Mouse (Mus musculus) neural tube, embryonic 12.5 days (tissue): ENCODE results near the gene Poc1b. TPM values are rescaled to one million over a fixed set of nuclear protein-coding genes. Genes with fewer than 3 reads are reported as not detected.

Experiments used
- ATAC-seq: fragments of 200-750 bp; cut with Nextera tagmentation; 2 replicates; pipeline ENCODE4 v1.8.0; 2017; ENCODE audit warnings: low read depth, mild to moderate bottlenecking, moderate TSS enrichment, moderate library complexity; ENCODE audit not compliant: low FRiP score
- H3K27ac ChIP-seq: fragments of 300-500 bp; sonication (generic); 2 replicates; pipeline ENCODE4 v1.5.1; 2016
- H3K27me3 ChIP-seq: fragments of 300-500 bp; sonication (generic); replicated peaks from 2 replicates; pipeline ENCODE4 v1.6.1; 2016; ENCODE audit warnings: mild to moderate bottlenecking
- H3K36me3 ChIP-seq: fragments of 300-500 bp; sonication (generic); 2 replicates; pipeline ENCODE4 v1.6.1; 2016; ENCODE audit warnings: mild to moderate bottlenecking
- H3K4me1 ChIP-seq: fragments of 300-500 bp; sonication (generic); 2 replicates; pipeline ENCODE4 v1.6.1; 2016
- H3K4me2 ChIP-seq: fragments of 300-500 bp; sonication (generic); replicated peaks from 2 replicates; pipeline ENCODE4 v1.6.1; 2016; ENCODE audit warnings: mild to moderate bottlenecking
- H3K4me3 ChIP-seq: fragments of 300-500 bp; sonication (generic); 2 replicates; pipeline ENCODE4 v1.5.1; 2016
- H3K9ac ChIP-seq: fragments of 300-500 bp; sonication (generic); 2 replicates; pipeline ENCODE4 v1.6.1; 2016; ENCODE audit warnings: mild to moderate bottlenecking
- H3K9me3 ChIP-seq: fragments of 300-500 bp; sonication (generic); 2 replicates; pipeline ENCODE4 v1.6.1; 2016; ENCODE audit warnings: mild to moderate bottlenecking
- WGBS: fragments of 180-500 bp; shearing (Covaris S2); methylation state at CpG from one replicate; pipeline ENCODE4 v1.1.7; 2016; 5-methylcytosine and 5-hydroxymethylcytosine counted together
- polyA plus RNA-seq: library from polyadenylated mRNA; unstranded; fragments of >200 nt; fragmentation: Nextera tagmentation; extraction: Ambion mirVana; gene quantifications from 2 replicates; pipeline ENCODE4 v1.2.1, GENCODE M21; 2016

Gene Poc1b
- polyA plus RNA-seq, 1 experiment from 2014 or later, result 21.9 TPM

- Histone ChIP-seq H3K4me1 (no peaks in the 10 kb centered on the region; the same call in 1 of the 2 replicates), H3K9me3 (no peaks in the 10 kb centered on the region), H3K27me3 (no peaks in the 10 kb centered on the region), H3K4me3 (no peak overlapping the region), H3K27ac (no peak overlapping the region), H3K9ac (no peak overlapping the region), H3K36me3 (no peaks in the 10 kb centered on the region), H3K4me2 (no peak overlapping the region)
- ATAC-seq, result no peak
- 82% methylated on average over 7 of the region's 7 CpGs for WGBS
These were observed 59.0 kb downstream of the Poc1b start for GRCm38 (mm10) chr10:99165751-99166282.

- no peaks in the 10 kb centered on the region for H3K9me3 ChIP-seq
- H3K27me3 ChIP-seq, result no peaks in the 10 kb centered on the region
- no peak overlapping the region for H3K27ac ChIP-seq
- H3K9ac ChIP-seq, result no peak overlapping the region
- no peak for ATAC-seq
- H3K4me1 ChIP-seq, result peaks cover 2% of the 10 kb centered on the region
- WGBS, result 79% methylated on average over 3 of the region's 3 CpGs
- H3K4me2 ChIP-seq, result no peak overlapping the region
- H3K36me3 ChIP-seq, result no peaks in the 10 kb centered on the region
- H3K4me3 ChIP-seq, result no peak overlapping the region
These were observed 59.6 kb downstream of the Poc1b start for GRCm38 (mm10) chr10:99166392-99166791.

- H3K36me3 ChIP-seq, result no peaks in the 10 kb centered on the region
- H3K27me3 ChIP-seq, result no peaks in the 10 kb centered on the region
- no peak overlapping the region for H3K9ac ChIP-seq
- WGBS, result 78% methylated on average over 6 of the region's 6 CpGs
- H3K4me3 ChIP-seq, result no peak overlapping the region
- no peak overlapping the region for H3K27ac ChIP-seq
- ATAC-seq, result no peak
- no peak overlapping the region for H3K4me2 ChIP-seq
- H3K9me3 ChIP-seq, result no peaks in the 10 kb centered on the region
- H3K4me1 ChIP-seq, result peaks cover 10% of the 10 kb centered on the region
These were observed 61.6 kb downstream of the Poc1b start for GRCm38 (mm10) chr10:99168404-99168803.

- no peak for ATAC-seq
- H3K36me3 ChIP-seq, result no peaks in the 10 kb centered on the region
- no peak overlapping the region for H3K4me3 ChIP-seq
- H3K9me3 ChIP-seq, result no peaks in the 10 kb centered on the region
- no peak overlapping the region for H3K4me2 ChIP-seq
- no peak overlapping the region for H3K9ac ChIP-seq
- no peak overlapping the region for H3K27ac ChIP-seq
- no peaks in the 10 kb centered on the region for H3K27me3 ChIP-seq
- H3K4me1 ChIP-seq, result peaks cover 10% of the 10 kb centered on the region
- 84% methylated on average over 11 of the region's 11 CpGs for WGBS
These were observed 62.3 kb downstream of the Poc1b start for GRCm38 (mm10) chr10:99168840-99169764.

- Histone ChIP-seq H3K27ac (no peak overlapping the region), H3K9me3 (no peaks in the 10 kb centered on the region), H3K9ac (no peak overlapping the region), H3K4me3 (no peak overlapping the region), H3K4me1 (peaks cover 10% of the 10 kb centered on the region), H3K4me2 (no peak overlapping the region), H3K36me3 (no peaks in the 10 kb centered on the region), H3K27me3 (no peaks in the 10 kb centered on the region)
- no peak for ATAC-seq
- 86% methylated on average over 5 of the region's 5 CpGs for WGBS
These were observed 62.9 kb downstream of the Poc1b start for GRCm38 (mm10) chr10:99169765-99170129.

GRCm38 (mm10) chr10:99171961-99172497 is 65.2 kb downstream of the Poc1b start:
- H3K36me3 ChIP-seq, result no peaks in the 10 kb centered on the region
- 0 out of 2 replicates have a peak overlapping the region, but pooled peaks have one; percentile 21 for H3K9ac ChIP-seq
- peak overlapping the region; percentile 32 for H3K4me2 ChIP-seq
- no peaks in the 10 kb centered on the region for H3K9me3 ChIP-seq
- peaks cover 10% of the 10 kb centered on the region for H3K4me1 ChIP-seq
- H3K4me3 ChIP-seq, result no peak overlapping the region
- peak; percentile 83 for ATAC-seq
- H3K27me3 ChIP-seq, result no peaks in the 10 kb centered on the region
- WGBS, result 10% methylated on average over 12 of the region's 12 CpGs
- no peak overlapping the region for H3K27ac ChIP-seq

- Histone ChIP-seq H3K4me1 (peaks cover 10% of the 10 kb centered on the region), H3K4me3 (no peak overlapping the region), H3K9me3 (no peaks in the 10 kb centered on the region), H3K36me3 (no peaks in the 10 kb centered on the region), H3K27ac (no peak overlapping the region), H3K27me3 (no peaks in the 10 kb centered on the region), H3K4me2 (no peak overlapping the region), H3K9ac (no peak overlapping the region)
- WGBS, result 37% methylated on average over 7 of the region's 7 CpGs
- no peak for ATAC-seq
These were observed 66.2 kb downstream of the Poc1b start for GRCm38 (mm10) chr10:99172906-99173507.

GRCm38 (mm10) chr10:99176911-99177310 is 70.1 kb downstream of the Poc1b start:
- Histone ChIP-seq H3K4me2 (no peak overlapping the region), H3K4me3 (no peak overlapping the region), H3K9ac (no peak overlapping the region), H3K27me3 (no peaks in the 10 kb centered on the region), H3K36me3 (peaks cover 3% of the 10 kb centered on the region), H3K4me1 (peaks cover 5% of the 10 kb centered on the region), H3K9me3 (no peaks in the 10 kb centered on the region), H3K27ac (no peak overlapping the region)
- WGBS, result 74% methylated on average over 9 of the region's 9 CpGs
- no peak for ATAC-seq

- Histone ChIP-seq H3K27me3 (no peaks in the 10 kb centered on the region), H3K4me3 (no peak overlapping the region), H3K9me3 (no peaks in the 10 kb centered on the region), H3K27ac (no peak overlapping the region), H3K4me1 (no peaks in the 10 kb centered on the region), H3K9ac (no peak overlapping the region), H3K4me2 (no peak overlapping the region), H3K36me3 (peaks cover 3% of the 10 kb centered on the region)
- ATAC-seq, result no peak
- WGBS, result 94% methylated on average over 2 of the region's 2 CpGs
These were observed 71.3 kb downstream of the Poc1b start for GRCm38 (mm10) chr10:99178118-99178517.

- Histone ChIP-seq H3K9me3 (no peaks in the 10 kb centered on the region), H3K27me3 (no peaks in the 10 kb centered on the region)
- no peak for ATAC-seq
These were observed 72.3 kb downstream of the Poc1b start for GRCm38 (mm10) chr10:99179122-99179521.

GRCm38 (mm10) chr10:99179566-99179965 is 72.7 kb downstream of the Poc1b start:
- 96% methylated on average over 4 of the region's 4 CpGs for WGBS
- H3K27ac ChIP-seq, result no peak overlapping the region
- H3K4me3 ChIP-seq, result no peak overlapping the region
- H3K9me3 ChIP-seq, result no peaks in the 10 kb centered on the region
- H3K9ac ChIP-seq, result no peak overlapping the region
- ATAC-seq, result no peak
- no peak overlapping the region for H3K4me2 ChIP-seq
- peaks cover 3% of the 10 kb centered on the region for H3K36me3 ChIP-seq
- H3K27me3 ChIP-seq, result no peaks in the 10 kb centered on the region
- no peaks in the 10 kb centered on the region for H3K4me1 ChIP-seq

More at GRCm38 (mm10) chr10:99179122-99179521, 72.3 kb downstream of the Poc1b start:
- Histone ChIP-seq H3K36me3 (peaks cover 3% of the 10 kb centered on the region), H3K9ac (no peak overlapping the region), H3K27ac (no peak overlapping the region), H3K4me1 (no peaks in the 10 kb centered on the region), H3K4me2 (no peak overlapping the region), H3K4me3 (no peak overlapping the region)
- 92% methylated on average over 5 of the region's 5 CpGs for WGBS

GRCm38 (mm10) chr10:99181497-99181896 is 74.7 kb downstream of the Poc1b start:
- WGBS, result 94% methylated on average over 8 of the region's 8 CpGs
- Histone ChIP-seq H3K27ac (no peak overlapping the region), H3K4me1 (no peaks in the 10 kb centered on the region), H3K4me2 (no peak overlapping the region), H3K9me3 (no peaks in the 10 kb centered on the region), H3K36me3 (peaks cover 3% of the 10 kb centered on the region), H3K9ac (no peak overlapping the region), H3K27me3 (no peaks in the 10 kb centered on the region), H3K4me3 (no peak overlapping the region)
- ATAC-seq, result no peak
